Mouse (Mus musculus) heart, embryonic 11.5 days (tissue): ENCODE data around the gene Gcnt2. TPM values are rescaled to one million over a fixed set of nuclear protein-coding genes. Genes with fewer than 3 reads are reported as not detected.
"Not testable (repeated sequence)": the region's sequence is repeated elsewhere in the genome, so short reads cannot be mapped to it uniquely, and the experiment has no call there.

Source experiments
- ATAC-seq: fragments of 200-750 bp; cut with Nextera tagmentation; replicated peaks from 2 replicates; pipeline ENCODE4 v1.8.0; 2017; ENCODE audit warnings: moderate library complexity; ENCODE audit not compliant: insufficient number of reproducible peaks, low FRiP score, low TSS enrichment
- H3K27ac ChIP-seq: fragments of 300-500 bp; sonication (generic); 2 replicates; pipeline ENCODE4 v1.5.1; 2014; ENCODE audit warnings: mild to moderate bottlenecking, low read depth, low read length
- H3K27me3 ChIP-seq: fragments of 300-500 bp; sonication (generic); 2 replicates; pipeline ENCODE4 v1.6.1; 2014; ENCODE audit warnings: mild to moderate bottlenecking, low read length, mixed read lengths; ENCODE audit not compliant: control insufficient read depth, insufficient read depth
- H3K36me3 ChIP-seq: fragments of 300-500 bp; sonication (generic); 2 replicates; pipeline ENCODE4 v1.6.1; 2014; ENCODE audit warnings: mild to moderate bottlenecking, low read length, moderate library complexity, mixed read lengths; ENCODE audit not compliant: control insufficient read depth, insufficient read depth
- H3K4me1 ChIP-seq: fragments of 300-500 bp; sonication (generic); 2 replicates; pipeline ENCODE4 v1.6.1; 2014; ENCODE audit warnings: low read length; ENCODE audit not compliant: control insufficient read depth, insufficient read depth
- H3K4me2 ChIP-seq: fragments of 300-500 bp; sonication (generic); 2 replicates; pipeline ENCODE4 v1.6.1; 2014; ENCODE audit warnings: mild to moderate bottlenecking, moderate library complexity
- H3K4me3 ChIP-seq: fragments of 300-500 bp; sonication (generic); 2 replicates; pipeline ENCODE4 v1.5.1; 2014; ENCODE audit warnings: low read depth, low read length
- H3K9ac ChIP-seq: fragments of 300-500 bp; sonication (generic); 2 replicates; pipeline ENCODE4 v1.6.1; 2014; ENCODE audit warnings: mild to moderate bottlenecking, low read depth, low read length, moderate library complexity
- H3K9me3 ChIP-seq: fragments of 300-500 bp; sonication (generic); replicated peaks from 2 replicates; pipeline ENCODE4 v1.6.1; 2016; ENCODE audit warnings: low read length; ENCODE audit not compliant: control insufficient read depth
- WGBS: fragments of 180-500 bp; shearing (Covaris S2); extraction: QIAGEN DNeasy Blood & Tissue Kit; methylation state at CpG from one replicate; pipeline ENCODE4 v1.1.7; 2014; ENCODE audit not compliant: insufficient replicate concordance; 5-methylcytosine and 5-hydroxymethylcytosine counted together
- polyA plus RNA-seq: library from polyadenylated mRNA; unstranded; fragments of >200 nt; fragmentation: Nextera tagmentation; extraction: Ambion mirVana; gene quantifications from 2 replicates; pipeline ENCODE4 v1.2.1, GENCODE M21; 2014

Gene Gcnt2
- polyA plus RNA-seq, 1 experiment from 2014 or later: 4.1 TPM

GRCm38 (mm10) chr13:40892547-40892946 lies 33.0 kb downstream of the Gcnt2 start:
- Histone ChIP-seq H3K36me3 (no peaks in the 10 kb centered on the region), H3K9me3 (no peaks in the 10 kb centered on the region), H3K9ac (no peak overlapping the region), H3K4me1 (peaks cover 9% of the 10 kb centered on the region), H3K27ac (no peak overlapping the region), H3K4me3 (no peak overlapping the region), H3K27me3 (peaks cover 3% of the 10 kb centered on the region; the same call in 1 of the 2 replicates), H3K4me2 (no peak overlapping the region)
- 76% methylated on average over 4 of the region's 4 CpGs for WGBS
- no peak for ATAC-seq

GRCm38 (mm10) chr13:40893573-40893972 lies 34.0 kb downstream of the Gcnt2 start:
- Histone ChIP-seq H3K27ac (no peak overlapping the region), H3K36me3 (no peaks in the 10 kb centered on the region), H3K4me1 (peaks cover 6% of the 10 kb centered on the region), H3K9me3 (no peaks in the 10 kb centered on the region), H3K27me3 (no peaks in the 10 kb centered on the region), H3K4me2 (no peak overlapping the region), H3K9ac (no peak overlapping the region), H3K4me3 (no peak overlapping the region)
- no peak for ATAC-seq
- WGBS: 52% methylated on average over 3 of the region's 3 CpGs

GRCm38 (mm10) chr13:40898049-40898690 lies 38.6 kb downstream of the Gcnt2 start:
- not testable (repeated sequence) for ATAC-seq, H3K36me3 ChIP-seq, H3K27me3 ChIP-seq, H3K9me3 ChIP-seq, H3K4me2 ChIP-seq, H3K27ac ChIP-seq, H3K4me1 ChIP-seq, H3K4me3 ChIP-seq, H3K9ac ChIP-seq
- 77% methylated on average over 13 of the region's 14 CpGs for WGBS

- whole genome bisulfite sequencing: 77% methylated on average over 4 of the region's 4 CpGs
Measured at GRCm38 (mm10) chr13:40898698-40899097, 39.1 kb downstream of the Gcnt2 start.

GRCm38 (mm10) chr13:40899349-40899993 lies 39.9 kb downstream of the Gcnt2 start:
- no peaks in the 10 kb centered on the region for H3K36me3 ChIP-seq
- no peak overlapping the region for H3K27ac ChIP-seq
- 75% methylated on average over 8 of the region's 8 CpGs for WGBS
- H3K4me1 ChIP-seq: peaks cover 5% of the 10 kb centered on the region
- H3K9ac ChIP-seq: no peak overlapping the region; the same call in 1 of the 2 replicates
- H3K4me2 ChIP-seq: no peak overlapping the region
- no peak overlapping the region for H3K4me3 ChIP-seq
- H3K27me3 ChIP-seq: no peaks in the 10 kb centered on the region
- no peaks in the 10 kb centered on the region for H3K9me3 ChIP-seq
- no peak for ATAC-seq

More at GRCm38 (mm10) chr13:40898698-40899097, 39.1 kb downstream of the Gcnt2 start:
- Histone ChIP-seq H3K27me3 (no peaks in the 10 kb centered on the region), H3K4me3 (no peak overlapping the region), H3K9ac (no peak overlapping the region), H3K36me3 (no peaks in the 10 kb centered on the region), H3K4me1 (peaks cover 6% of the 10 kb centered on the region), H3K27ac (no peak overlapping the region), H3K9me3 (no peaks in the 10 kb centered on the region), H3K4me2 (no peak overlapping the region)
- no peak for ATAC-seq

- H3K27me3 ChIP-seq: no peaks in the 10 kb centered on the region
- no peaks in the 10 kb centered on the region for H3K36me3 ChIP-seq
- H3K9ac ChIP-seq: no peak overlapping the region
- no peak overlapping the region for H3K4me2 ChIP-seq
- H3K4me3 ChIP-seq: no peak overlapping the region
- H3K27ac ChIP-seq: no peak overlapping the region
- 64% methylated on average over 15 of the region's 15 CpGs for WGBS
- ATAC-seq: no peak
- H3K4me1 ChIP-seq: no peaks in the 10 kb centered on the region
- no peaks in the 10 kb centered on the region for H3K9me3 ChIP-seq
Measured at GRCm38 (mm10) chr13:40899994-40900970, 40.7 kb downstream of the Gcnt2 start.

GRCm38 (mm10) chr13:40901263-40901662 lies 41.7 kb downstream of the Gcnt2 start:
- Histone ChIP-seq H3K27me3 (no peaks in the 10 kb centered on the region), H3K4me2 (no peak overlapping the region), H3K27ac (no peak overlapping the region), H3K9me3 (no peaks in the 10 kb centered on the region), H3K36me3 (no peaks in the 10 kb centered on the region), H3K4me1 (no peaks in the 10 kb centered on the region), H3K9ac (no peak overlapping the region), H3K4me3 (no peak overlapping the region)
- 83% methylated on average over 5 of the region's 5 CpGs for WGBS
- no peak for ATAC-seq

GRCm38 (mm10) chr13:40901831-40902459 lies 42.4 kb downstream of the Gcnt2 start:
- ATAC-seq: no peak
- Histone ChIP-seq H3K27ac (no peak overlapping the region), H3K9me3 (no peaks in the 10 kb centered on the region), H3K27me3 (no peaks in the 10 kb centered on the region), H3K36me3 (no peaks in the 10 kb centered on the region), H3K4me3 (no peak overlapping the region), H3K9ac (no peak overlapping the region), H3K4me2 (no peak overlapping the region), H3K4me1 (no peaks in the 10 kb centered on the region)
- 76% methylated on average over 12 of the region's 12 CpGs for WGBS
